Mouse (Mus musculus): ENCODE measurements around the gene Wnk2. TPM values are rescaled to one million over a fixed set of nuclear protein-coding genes. Genes with fewer than 3 reads are reported as not detected.

Gene Wnk2
- polyA plus RNA-seq, 1 experiment from 2014 or later: 1.4 TPM

DNA sequence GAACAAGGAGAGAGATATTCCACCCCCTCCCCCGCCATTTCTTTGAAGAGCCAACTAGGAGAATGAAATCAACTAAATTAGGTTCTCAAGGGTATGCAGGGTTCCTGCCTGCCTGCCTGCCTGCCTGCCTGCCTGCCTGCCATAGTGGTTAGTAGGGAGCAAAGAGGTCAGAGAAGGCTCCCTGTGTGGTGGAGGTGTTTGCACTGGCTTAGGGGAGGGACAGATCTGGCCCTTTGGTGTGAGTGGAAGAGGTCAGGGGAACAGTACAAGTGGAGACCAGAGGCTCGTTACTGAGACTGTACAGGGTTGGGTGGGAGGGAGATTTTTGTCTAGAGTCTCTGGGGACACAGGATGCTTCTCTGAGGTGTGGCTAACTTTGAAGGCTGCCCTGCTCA is 41.1 kb upstream of the Wnk2 start:
- Histone ChIP-seq H3K27ac (ENCODE audit: poor library complexity, severe bottlenecking) (no peak overlapping the region), H3K27me3 (replicated peaks) (no peaks in the 10 kb centered on the region), H3K4me2 (peak overlapping the region; percentile 97), H3K9me3 (replicated peaks) (no peaks in the 10 kb centered on the region), H3K4me3 (no peak overlapping the region), H3K36me3 (peaks cover 5% of the 10 kb centered on the region), H3K4me1 (replicated peaks) (peaks cover 57% of the 10 kb centered on the region), H3K9ac (peak overlapping the region; percentile 81)
- ATAC-seq (ENCODE audit: insufficient number of reproducible peaks, low FRiP score): no peak
- 45% methylated on average over 2 of the region's 2 CpGs for WGBS

DNA sequence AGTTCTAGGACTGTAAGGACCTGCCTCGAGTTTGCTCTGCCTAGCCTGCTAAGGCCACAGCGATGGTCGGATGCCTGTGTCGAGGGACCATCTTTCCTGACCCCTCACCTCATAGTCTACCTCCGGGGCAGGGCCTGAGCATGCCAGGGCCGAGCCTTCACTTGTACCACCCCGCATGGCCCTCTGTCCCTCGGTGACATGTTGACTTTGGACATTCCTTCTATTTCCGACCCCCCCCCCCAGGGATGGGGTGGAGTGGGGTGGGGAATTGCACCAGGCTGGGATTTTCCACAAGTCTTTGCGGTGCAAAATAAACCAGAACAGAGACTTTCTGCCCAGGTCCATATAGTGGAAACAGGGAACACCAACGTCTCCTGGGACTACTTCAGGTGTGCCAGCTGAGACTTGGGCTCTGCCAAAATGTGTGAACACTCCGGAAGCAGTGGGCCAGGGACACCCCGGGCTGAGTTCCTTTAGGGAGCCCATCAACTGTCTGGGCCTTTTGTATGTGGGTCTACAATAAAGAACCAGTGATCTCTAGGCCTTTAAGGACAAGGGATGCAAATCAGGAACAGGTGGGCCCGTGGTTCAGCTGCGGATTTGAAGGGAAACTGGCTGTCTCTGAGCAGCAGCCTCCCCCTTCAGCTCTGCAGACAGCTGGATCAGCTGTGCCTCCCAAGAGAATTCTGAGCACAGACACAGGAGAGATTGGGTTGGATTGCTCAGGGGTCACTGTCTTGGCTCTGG is 40.6 kb upstream of the Wnk2 start:
- Histone ChIP-seq H3K4me2 (peak overlapping the region; percentile 97), H3K9me3 (replicated peaks) (no peaks in the 10 kb centered on the region), H3K4me3 (peak overlapping the region; percentile 72), H3K27me3 (replicated peaks) (no peaks in the 10 kb centered on the region), H3K27ac (ENCODE audit: poor library complexity, severe bottlenecking) (peak overlapping the region; percentile 86; the same call in 1 of the 2 replicates), H3K36me3 (no peaks in the 10 kb centered on the region), H3K9ac (peak overlapping the region; percentile 81), H3K4me1 (replicated peaks) (peaks cover 61% of the 10 kb centered on the region)
- WGBS: 23% methylated on average over 15 of the region's 15 CpGs
- ATAC-seq (ENCODE audit: insufficient number of reproducible peaks, low FRiP score): peak; percentile 3; the same call in 1 of the 2 replicates

DNA sequence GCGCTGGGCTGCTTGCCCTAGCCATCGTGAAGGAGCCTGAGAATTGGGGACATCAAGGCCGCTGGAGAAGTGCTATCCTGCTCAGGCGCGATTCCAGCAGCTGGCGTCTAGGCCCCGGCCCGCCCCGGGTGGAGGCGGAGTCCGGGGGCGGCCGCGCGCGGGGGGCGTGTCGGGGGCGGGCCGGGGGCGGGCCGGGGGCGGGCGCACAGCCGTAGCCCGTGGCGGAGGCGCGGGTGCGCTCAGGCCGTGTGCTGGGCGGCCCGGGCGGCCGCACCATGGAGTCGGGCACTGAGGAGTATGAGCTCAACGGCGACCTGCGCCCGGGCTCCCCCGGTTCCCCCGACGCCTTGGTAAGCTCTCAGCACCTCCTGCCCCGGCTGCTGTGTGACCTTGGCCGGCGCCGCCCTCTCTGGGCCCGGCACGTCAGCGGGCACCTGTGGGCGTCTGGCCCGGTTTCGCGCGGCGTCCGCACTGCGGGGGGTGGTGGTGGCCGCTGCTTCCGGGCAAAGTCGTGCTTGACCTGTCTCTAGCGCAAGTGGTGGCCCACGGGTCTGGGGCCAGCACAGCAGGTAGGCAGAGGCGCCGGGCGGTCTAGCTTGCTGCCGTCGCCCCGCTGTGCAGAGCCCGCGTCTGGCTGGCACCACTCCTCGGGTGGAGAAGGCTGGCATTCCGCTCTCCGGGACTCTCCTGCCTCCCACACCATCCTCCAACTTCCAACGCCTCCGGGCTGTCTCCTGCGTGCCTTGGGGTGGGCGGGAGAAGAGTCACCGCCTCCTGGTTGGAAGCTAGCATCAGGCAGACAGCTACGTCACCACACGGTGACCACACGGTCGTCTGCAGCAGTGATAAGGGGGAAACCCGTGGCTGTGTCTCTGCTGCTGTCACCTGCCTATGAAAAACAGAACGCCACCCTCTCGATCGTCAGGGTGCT is 39.7 kb upstream of the Wnk2 start, which contains the start of gene Ninj1:
Gene Ninj1, plus strand, starts transcription at position 198 of the 931 bp plus-strand sequence.
- Histone ChIP-seq H3K9ac (peak within 1 kb of the TSS; percentile 81), H3K27me3 (replicated peaks) (no peaks in the 10 kb centered on the region), H3K27ac (ENCODE audit: poor library complexity, severe bottlenecking) (peak within 1 kb of the TSS; percentile 86), H3K36me3 (no peaks in the 10 kb centered on the region), H3K4me2 (peak within 1 kb of the TSS; percentile 97), H3K4me3 (peak within 1 kb of the TSS; percentile 72), H3K4me1 (replicated peaks) (peaks cover 68% of the 10 kb centered on the region), H3K9me3 (replicated peaks) (no peaks in the 10 kb centered on the region)
- peak; percentile 93 for ATAC-seq (ENCODE audit: insufficient number of reproducible peaks, low FRiP score)
- whole genome bisulfite sequencing: under 1% methylated on average over 66 of the region's 87 CpGs

DNA sequence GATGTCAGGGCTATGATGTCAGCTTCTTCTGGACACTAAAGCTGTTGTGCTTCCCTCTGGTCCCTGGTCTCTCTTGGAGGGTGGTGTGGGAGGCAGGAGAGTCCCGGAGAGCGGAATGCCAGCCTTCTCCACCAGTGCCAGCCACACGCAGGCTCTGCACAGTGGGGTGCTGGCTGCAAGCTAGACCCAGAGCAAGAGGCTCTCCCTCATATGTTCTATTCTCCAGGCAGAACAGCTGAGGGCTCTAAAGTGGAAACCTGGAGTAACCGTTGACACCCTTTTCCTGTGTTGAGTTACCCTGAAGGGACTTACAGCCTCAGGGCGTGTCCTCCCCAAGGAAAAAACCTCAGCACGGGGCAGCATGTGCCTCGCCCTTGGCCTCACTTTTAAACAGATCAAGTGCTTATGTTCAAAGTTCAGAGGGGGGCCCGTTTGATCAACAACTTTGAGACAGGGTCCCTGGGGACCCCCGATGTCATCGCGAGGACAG is 39.0 kb upstream of the Wnk2 start:
- H3K27ac ChIP-seq (ENCODE audit: poor library complexity, severe bottlenecking): peak overlapping the region; percentile 45
- H3K9ac ChIP-seq: peak overlapping the region; percentile 81
- peak; percentile 5 for ATAC-seq (ENCODE audit: insufficient number of reproducible peaks, low FRiP score)
- H3K9me3 ChIP-seq (replicated peaks): no peaks in the 10 kb centered on the region
- H3K4me1 ChIP-seq (replicated peaks): peaks cover 64% of the 10 kb centered on the region
- WGBS: 20% methylated on average over 11 of the region's 11 CpGs
- no peaks in the 10 kb centered on the region for H3K27me3 ChIP-seq (replicated peaks)
- H3K36me3 ChIP-seq: no peaks in the 10 kb centered on the region
- H3K4me3 ChIP-seq: peak overlapping the region; percentile 72
- H3K4me2 ChIP-seq: peak overlapping the region; percentile 97

DNA sequence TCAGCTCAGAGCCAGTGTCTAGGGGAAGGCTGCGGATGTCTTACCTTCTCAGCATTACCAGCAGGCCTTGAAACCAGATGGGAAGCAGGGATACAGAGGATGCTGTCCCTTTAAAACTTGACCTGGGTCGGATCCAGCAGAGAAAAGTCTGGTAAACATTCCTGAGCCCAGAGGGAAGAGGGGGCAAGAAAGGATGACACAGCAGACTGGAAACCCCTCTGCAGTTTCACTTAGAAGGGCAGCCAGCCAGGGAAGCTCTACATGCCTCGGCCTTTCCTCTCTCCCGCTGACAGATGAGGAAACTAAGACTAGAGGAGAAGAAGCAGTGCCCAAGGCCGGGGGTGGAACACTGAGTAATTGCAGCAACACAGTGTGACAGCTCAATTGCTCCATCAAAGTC is 35.8 kb upstream of the Wnk2 start:
- H3K9me3 ChIP-seq (replicated peaks): no peaks in the 10 kb centered on the region
- 0 out of 2 replicates have a peak overlapping the region, but pooled peaks have one; percentile 26 for H3K9ac ChIP-seq
- no peak overlapping the region for H3K27ac ChIP-seq (ENCODE audit: poor library complexity, severe bottlenecking)
- H3K27me3 ChIP-seq (replicated peaks): no peaks in the 10 kb centered on the region
- no peak overlapping the region for H3K4me2 ChIP-seq
- no peak for ATAC-seq (ENCODE audit: insufficient number of reproducible peaks, low FRiP score)
- H3K4me1 ChIP-seq (replicated peaks): peaks cover 50% of the 10 kb centered on the region
- WGBS: 47% methylated on average over 5 of the region's 5 CpGs
- H3K4me3 ChIP-seq: no peak overlapping the region
- no peaks in the 10 kb centered on the region for H3K36me3 ChIP-seq

DNA sequence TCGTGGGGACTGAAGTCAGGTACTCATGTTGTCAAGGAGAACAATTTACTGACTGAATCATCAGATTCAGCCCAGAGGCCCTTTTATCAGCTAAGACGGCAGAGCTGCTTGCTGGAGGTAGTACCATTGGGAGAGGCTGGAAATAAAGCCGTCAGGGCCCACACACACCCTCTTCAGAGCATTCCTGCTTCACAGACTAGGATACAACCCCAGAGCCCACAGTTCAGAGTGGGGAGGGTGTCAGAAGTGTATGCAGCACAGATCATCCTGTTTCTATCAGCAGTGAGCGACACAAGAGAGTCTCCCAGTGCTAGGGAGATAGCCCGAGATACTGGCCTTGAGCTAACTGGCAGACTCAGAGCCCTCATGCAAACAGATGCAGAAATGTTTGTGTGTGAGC is 35.3 kb upstream of the Wnk2 start:
- ATAC-seq (ENCODE audit: insufficient number of reproducible peaks, low FRiP score): no peak
- Histone ChIP-seq H3K9me3 (replicated peaks) (no peaks in the 10 kb centered on the region), H3K27ac (ENCODE audit: poor library complexity, severe bottlenecking) (peak overlapping the region; percentile 14; the same call in 1 of the 2 replicates), H3K9ac (peak overlapping the region; percentile 26; the same call in 1 of the 2 replicates), H3K4me1 (replicated peaks) (peaks cover 50% of the 10 kb centered on the region), H3K27me3 (replicated peaks) (no peaks in the 10 kb centered on the region), H3K4me3 (no peak overlapping the region), H3K36me3 (no peaks in the 10 kb centered on the region), H3K4me2 (no peak overlapping the region)
- 34% methylated on average over 5 of the region's 5 CpGs for WGBS

DNA sequence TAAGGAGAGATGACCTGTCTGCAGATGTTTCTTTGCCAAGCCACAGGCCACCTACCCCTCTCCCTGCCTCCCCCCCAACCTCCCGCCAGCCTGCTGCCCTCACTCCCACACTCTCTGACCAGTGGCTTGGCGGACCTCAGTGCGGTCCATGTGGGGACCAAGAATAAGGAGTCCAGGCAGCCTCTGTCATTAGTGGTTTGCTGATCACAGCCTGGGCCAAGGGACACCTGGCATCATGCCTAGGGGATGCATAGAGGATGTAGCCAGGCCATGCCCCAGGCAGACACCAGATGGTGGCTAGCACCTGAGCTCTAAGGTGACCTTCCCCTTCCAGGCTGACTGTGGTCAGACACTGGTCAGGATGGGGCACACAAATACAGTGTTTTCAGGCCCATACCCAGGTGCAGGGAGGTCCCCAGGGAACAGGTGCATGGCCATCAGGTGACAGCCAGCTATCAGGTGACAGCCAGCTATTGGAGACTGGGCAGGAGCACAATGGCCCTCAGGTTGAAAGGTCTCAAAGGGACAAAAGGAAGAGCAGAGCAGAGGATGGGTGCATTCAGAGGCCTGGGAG is 33.7 kb upstream of the Wnk2 start:
- Histone ChIP-seq H3K4me1 (replicated peaks) (peaks cover 41% of the 10 kb centered on the region), H3K4me3 (no peak overlapping the region), H3K9ac (no peak overlapping the region), H3K36me3 (no peaks in the 10 kb centered on the region), H3K27ac (ENCODE audit: poor library complexity, severe bottlenecking) (no peak overlapping the region), H3K4me2 (no peak overlapping the region), H3K27me3 (replicated peaks) (no peaks in the 10 kb centered on the region), H3K9me3 (replicated peaks) (no peaks in the 10 kb centered on the region)
- 73% methylated on average over 3 of the region's 3 CpGs for WGBS
- ATAC-seq (ENCODE audit: insufficient number of reproducible peaks, low FRiP score): 0 out of 2 replicates have a peak, but pooled peaks have one; percentile 12

DNA sequence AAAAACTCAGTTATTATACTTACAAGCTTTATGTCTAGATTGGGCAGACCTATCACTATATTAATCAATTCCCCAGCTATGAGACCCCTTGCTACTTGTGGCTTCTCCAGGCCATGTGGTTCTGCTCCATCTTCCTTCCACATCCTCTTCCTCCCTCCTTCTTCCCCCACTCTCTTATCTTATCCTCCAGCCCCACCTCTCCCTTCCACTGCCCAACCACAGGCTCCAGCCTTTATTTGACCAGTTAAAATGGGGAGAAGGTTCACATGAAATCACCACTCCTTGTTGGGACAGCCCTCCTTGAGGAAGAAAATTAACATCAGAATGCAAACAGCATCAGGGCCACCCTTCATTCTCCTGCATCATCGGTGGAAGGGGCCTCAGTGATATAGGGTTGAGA is 32.9 kb upstream of the Wnk2 start:
- H3K9me3 ChIP-seq (replicated peaks): no peaks in the 10 kb centered on the region
- no peaks in the 10 kb centered on the region; the same call in 1 of the 2 replicates for H3K27me3 ChIP-seq (replicated peaks)
- H3K36me3 ChIP-seq: no peaks in the 10 kb centered on the region
- H3K4me3 ChIP-seq: no peak overlapping the region
- H3K27ac ChIP-seq (ENCODE audit: poor library complexity, severe bottlenecking): no peak overlapping the region
- no peak overlapping the region for H3K4me2 ChIP-seq
- ATAC-seq (ENCODE audit: insufficient number of reproducible peaks, low FRiP score): no peak
- no peak overlapping the region for H3K9ac ChIP-seq
- WGBS: 50% methylated on average over 1 of the region's 1 CpGs
- H3K4me1 ChIP-seq (replicated peaks): peaks cover 39% of the 10 kb centered on the region

DNA sequence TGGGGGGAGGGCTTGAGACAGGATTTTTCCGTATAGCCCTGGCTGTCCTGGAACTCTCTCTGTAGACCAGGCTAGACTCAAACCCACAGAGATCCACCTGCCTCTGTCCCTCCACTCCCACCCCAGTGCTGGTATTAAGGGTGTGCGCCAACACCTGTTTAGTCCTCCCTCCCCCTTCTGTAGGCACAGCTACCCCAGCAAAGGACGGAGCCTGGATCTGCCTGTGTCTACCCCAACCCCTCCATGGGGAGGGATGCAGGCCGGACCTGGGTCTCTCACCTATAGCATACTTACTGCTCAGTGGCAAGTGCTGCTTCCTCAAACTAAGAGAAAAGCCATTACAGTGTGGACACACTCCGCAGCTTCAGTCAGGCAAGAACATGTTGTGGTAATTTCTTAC is 32.5 kb upstream of the Wnk2 start:
- no peak overlapping the region for H3K27ac ChIP-seq (ENCODE audit: poor library complexity, severe bottlenecking)
- no peak overlapping the region for H3K4me2 ChIP-seq
- no peaks in the 10 kb centered on the region; the same call in 1 of the 2 replicates for H3K27me3 ChIP-seq (replicated peaks)
- WGBS: 75% methylated on average over 5 of the region's 5 CpGs
- H3K9me3 ChIP-seq (replicated peaks): no peaks in the 10 kb centered on the region
- H3K9ac ChIP-seq: no peak overlapping the region
- ATAC-seq (ENCODE audit: insufficient number of reproducible peaks, low FRiP score): no peak
- no peak overlapping the region for H3K4me3 ChIP-seq
- peaks cover 39% of the 10 kb centered on the region for H3K4me1 ChIP-seq (replicated peaks)
- no peaks in the 10 kb centered on the region for H3K36me3 ChIP-seq

DNA sequence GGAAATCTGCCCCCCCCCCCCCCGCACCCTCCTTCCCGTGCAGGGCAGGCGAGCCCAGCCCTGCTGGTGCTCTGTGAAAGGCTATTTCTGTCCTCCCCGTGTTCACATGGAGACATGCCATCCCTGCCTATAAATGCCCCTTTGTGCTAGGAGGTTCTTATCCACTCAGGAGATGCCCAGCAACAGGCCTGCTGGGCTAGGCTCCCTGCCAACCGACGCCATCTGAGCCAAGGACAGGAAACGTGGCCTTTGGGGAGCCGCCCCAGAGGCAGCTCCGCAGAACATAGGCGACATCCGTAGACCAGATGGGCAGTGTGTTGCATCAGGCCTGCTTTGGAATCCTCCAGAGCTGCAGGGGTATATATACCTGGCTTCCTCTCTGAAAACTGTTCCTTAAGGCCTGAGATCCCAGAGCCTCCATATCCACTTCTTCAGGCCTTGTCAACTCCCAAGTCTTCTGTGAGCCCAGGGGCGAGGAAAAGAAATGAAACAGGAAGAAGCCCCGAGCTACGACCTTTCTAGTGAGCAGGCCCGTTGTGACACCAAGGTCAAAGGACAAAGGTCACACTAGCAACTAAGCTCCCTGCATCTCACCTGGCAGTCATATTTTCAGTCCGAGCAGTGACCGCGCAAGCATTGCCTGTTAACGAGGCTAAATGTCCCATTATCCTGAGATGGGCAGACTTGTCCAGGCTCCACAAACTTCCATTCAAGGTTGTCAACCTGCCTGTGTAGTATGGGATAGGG is 31.2 kb upstream of the Wnk2 start:
- 66% methylated on average over 19 of the region's 19 CpGs for WGBS
- Histone ChIP-seq H3K9me3 (replicated peaks) (no peaks in the 10 kb centered on the region), H3K4me3 (no peak overlapping the region), H3K4me1 (replicated peaks) (peaks cover 39% of the 10 kb centered on the region), H3K4me2 (no peak overlapping the region), H3K9ac (no peak overlapping the region), H3K36me3 (no peaks in the 10 kb centered on the region), H3K27me3 (replicated peaks) (peaks cover 5% of the 10 kb centered on the region; the same call in 1 of the 2 replicates), H3K27ac (ENCODE audit: poor library complexity, severe bottlenecking) (peak overlapping the region; percentile 58)
- peak; percentile 48; the same call in 1 of the 2 replicates for ATAC-seq (ENCODE audit: insufficient number of reproducible peaks, low FRiP score)
